Mouse (Mus musculus) mesoderm, embryonic 11.5 days (tissue): ENCODE measurements around the gene Gm5460.
A peak's percentile ranks its signal among the peaks of the same experiment; 100 is the strongest.

Source experiments
- DNase-seq: peaks from one replicate; pipeline ENCODE4 v3.0.0-alpha.2; 2012; ENCODE audit warnings: low read depth, low spot score

Gm5460 gene

GRCm38 (mm10) chr14:34075346-34075745, 58.8 kb downstream of the Gm5460 start:
- no peak for DNase-seq

- peak; percentile 3 for DNase-seq
These were observed 60.7 kb downstream of the Gm5460 start for GRCm38 (mm10) chr14:34077222-34077621.

GRCm38 (mm10) chr14:34078293-34078692, 61.7 kb downstream of the Gm5460 start:
- DNase-seq = no peak

GRCm38 (mm10) chr14:34080321-34080997, 63.9 kb downstream of the Gm5460 start:
- peak; percentile 88 for DNase-seq

- no peak for DNase-seq
These were observed 69.2 kb downstream of the Gm5460 start, which contains the start of gene Anxa8 for GRCm38 (mm10) chr14:34085731-34086130. Gene Anxa8 (plus strand): TSS chr14:34085981.

GRCm38 (mm10) chr14:34086806-34087205, 70.2 kb downstream of the Gm5460 start:
- DNase-seq = no peak

- no peak for DNase-seq
These were observed 71.4 kb downstream of the Gm5460 start for GRCm38 (mm10) chr14:34087856-34088398.

GRCm38 (mm10) chr14:34089796-34090195, 73.2 kb downstream of the Gm5460 start:
- DNase-seq = no peak

GRCm38 (mm10) chr14:34091475-34091874, 74.9 kb downstream of the Gm5460 start:
- no peak for DNase-seq

- no peak for DNase-seq
These were observed 76.3 kb downstream of the Gm5460 start for GRCm38 (mm10) chr14:34092856-34093255.

GRCm38 (mm10) chr14:34096161-34096560, 79.6 kb downstream of the Gm5460 start:
- no peak for DNase-seq
